Mouse (Mus musculus): ENCODE results near the gene Antxr1. TPM values are rescaled to one million over a fixed set of nuclear protein-coding genes. Genes with fewer than 3 reads are reported as not detected.
A peak's percentile ranks its signal among the peaks of the same experiment; 100 is the strongest.

Antxr1 gene
- total RNA-seq, 2 experiments from 2014 or later: 6.2 to 15.9 TPM

GRCm38 (mm10) chr6:87161391-87162263 lies 174.0 kb downstream of the Antxr1 start:
- Histone ChIP-seq H3K4me3 (no peak overlapping the region), H3K27ac (0 out of 2 replicates have a peak overlapping the region, but pooled peaks have one; percentile 31)
- no peak for TF ChIP-seq CTCF (IDR thresholded peaks at IDR 0.05)
- intact Hi-C loops (cut with DNase I): no loop called here
- DNase-seq: peak; percentile 49

- no peak for TF ChIP-seq CTCF (IDR thresholded peaks at IDR 0.05)
- no peak overlapping the region for H3K4me3 ChIP-seq
- no peak overlapping the region for H3K27ac ChIP-seq
- DNase-seq: no peak
- intact Hi-C loops (cut with DNase I): no loop called here
Observed at GRCm38 (mm10) chr6:87160196-87160595, 175.4 kb downstream of the Antxr1 start.

- no peak for TF ChIP-seq CTCF (IDR thresholded peaks at IDR 0.05)
- intact Hi-C loops (cut with DNase I): no loop called here
- no peak overlapping the region for H3K4me3 ChIP-seq
- no peak for DNase-seq
- no peak overlapping the region for H3K27ac ChIP-seq
Observed at GRCm38 (mm10) chr6:87158062-87158623, 177.5 kb downstream of the Antxr1 start.

- TF ChIP-seq CTCF (IDR thresholded peaks at IDR 0.05): no peak
- no peak for DNase-seq
- no peak overlapping the region for H3K27ac ChIP-seq
- intact Hi-C loops (cut with DNase I): no loop called here
- no peak overlapping the region for H3K4me3 ChIP-seq
Observed at GRCm38 (mm10) chr6:87153836-87154235, 181.8 kb downstream of the Antxr1 start.

GRCm38 (mm10) chr6:87153231-87153580 lies 182.4 kb downstream of the Antxr1 start:
- DNase-seq: no peak
- no peak for TF ChIP-seq CTCF (IDR thresholded peaks at IDR 0.05)
- intact Hi-C loops (cut with DNase I): no loop called here
- no peak overlapping the region for H3K4me3 ChIP-seq
- H3K27ac ChIP-seq: peak overlapping the region; percentile 56

GRCm38 (mm10) chr6:87152461-87153230 lies 183.0 kb downstream of the Antxr1 start:
- Histone ChIP-seq H3K27ac (peak overlapping the region; percentile 56), H3K4me3 (0 out of 2 replicates have a peak overlapping the region, but pooled peaks have one; percentile 5)
- intact Hi-C loops (cut with DNase I): no loop called here
- DNase-seq: peak; percentile 60
- no peak for TF ChIP-seq CTCF (IDR thresholded peaks at IDR 0.05)

- Histone ChIP-seq H3K27ac (0 out of 2 replicates have a peak overlapping the region, but pooled peaks have one; percentile 56), H3K4me3 (no peak overlapping the region)
- intact Hi-C loops (cut with DNase I): no loop called here
- TF ChIP-seq CTCF (IDR thresholded peaks at IDR 0.05): no peak
- DNase-seq: no peak
Observed at GRCm38 (mm10) chr6:87151427-87151826, 184.2 kb downstream of the Antxr1 start.

GRCm38 (mm10) chr6:87150471-87150870 lies 185.2 kb downstream of the Antxr1 start:
- no peak for TF ChIP-seq CTCF (IDR thresholded peaks at IDR 0.05)
- DNase-seq: no peak
- no peak overlapping the region for H3K4me3 ChIP-seq
- H3K27ac ChIP-seq: no peak overlapping the region
- intact Hi-C loops (cut with DNase I): no loop called here

GRCm38 (mm10) chr6:87147921-87148320 lies 187.7 kb downstream of the Antxr1 start:
- peak; percentile 1 for DNase-seq
- intact Hi-C loops (cut with DNase I): no loop called here
- TF ChIP-seq CTCF (IDR thresholded peaks at IDR 0.05): no peak

GRCm38 (mm10) chr6:87143594-87143993 lies 192.0 kb downstream of the Antxr1 start:
- Histone ChIP-seq H3K4me3 (no peak overlapping the region), H3K27ac (peak overlapping the region; percentile 32; the same call in 1 of the 2 replicates)
- TF ChIP-seq CTCF (IDR thresholded peaks at IDR 0.05): no peak
- intact Hi-C loops (cut with DNase I): no loop called here
- no peak for DNase-seq

More at GRCm38 (mm10) chr6:87147921-87148320, 187.7 kb downstream of the Antxr1 start:
- H3K4me3 ChIP-seq: no peak overlapping the region
- no peak overlapping the region for H3K27ac ChIP-seq

- H3K4me3 ChIP-seq: no peak overlapping the region
- H3K27ac ChIP-seq: peak overlapping the region; percentile 40
- no peak for TF ChIP-seq CTCF (IDR thresholded peaks at IDR 0.05)
- no peak for DNase-seq
- intact Hi-C loops (cut with DNase I): no loop called here
Observed at GRCm38 (mm10) chr6:87142239-87142638, 193.4 kb downstream of the Antxr1 start.

GRCm38 (mm10) chr6:87139796-87140553 lies 195.6 kb downstream of the Antxr1 start:
- Histone ChIP-seq H3K27ac (peak overlapping the region; percentile 56), H3K4me3 (peak overlapping the region; percentile 39)
- no peak for DNase-seq
- TF ChIP-seq CTCF (IDR thresholded peaks at IDR 0.05): no peak
- intact Hi-C loops (cut with DNase I): no loop called here
